Mouse (Mus musculus) neural tube, embryonic 11.5 days (tissue): ENCODE data around the gene Olfml2b. TPM values are rescaled to one million over a fixed set of nuclear protein-coding genes. Genes with fewer than 3 reads are reported as not detected.
A peak's percentile ranks its signal among the peaks of the same experiment; 100 is the strongest.

Experiments
- ATAC-seq: fragments of 200-750 bp; cut with Nextera tagmentation; 2 replicates; pipeline ENCODE4 v1.8.0; 2017; ENCODE audit warnings: moderate number of reproducible peaks, mild to moderate bottlenecking, moderate TSS enrichment, moderate library complexity; ENCODE audit not compliant: insufficient read depth, low FRiP score, low TSS enrichment
- DNase-seq: peaks from one replicate; pipeline ENCODE4 v3.0.0-alpha.2; 2015; ENCODE audit warnings: low spot score
- H3K27ac ChIP-seq: fragments of 300-500 bp; sonication (generic); 2 replicates; pipeline ENCODE4 v1.5.1; 2014; ENCODE audit warnings: low read depth, mild to moderate bottlenecking, low read length
- H3K27me3 ChIP-seq: fragments of 300-500 bp; sonication (generic); 2 replicates; pipeline ENCODE4 v1.6.1; 2014; ENCODE audit warnings: mild to moderate bottlenecking, low read length, mixed read lengths; ENCODE audit not compliant: control insufficient read depth, insufficient read depth
- H3K36me3 ChIP-seq: fragments of 300-500 bp; sonication (generic); 2 replicates; pipeline ENCODE4 v1.6.1; 2014; ENCODE audit warnings: mild to moderate bottlenecking, low read length, moderate library complexity, mixed read lengths; ENCODE audit not compliant: control insufficient read depth, insufficient read depth
- H3K4me1 ChIP-seq: fragments of 300-500 bp; sonication (generic); 2 replicates; pipeline ENCODE4 v1.6.1; 2014; ENCODE audit warnings: low read length, mixed read lengths; ENCODE audit not compliant: control insufficient read depth, insufficient read depth
- H3K4me2 ChIP-seq: fragments of 300-500 bp; sonication (generic); 2 replicates; pipeline ENCODE4 v1.6.1; 2014; ENCODE audit warnings: low read depth, mild to moderate bottlenecking, moderate library complexity
- H3K4me3 ChIP-seq: fragments of 300-500 bp; sonication (generic); 2 replicates; pipeline ENCODE4 v1.5.1; 2014; ENCODE audit warnings: low read depth, low read length
- H3K9ac ChIP-seq: fragments of 300-500 bp; sonication (generic); 2 replicates; pipeline ENCODE4 v1.6.1; 2014; ENCODE audit warnings: mild to moderate bottlenecking, low read length
- H3K9me3 ChIP-seq: fragments of 300-500 bp; sonication (generic); 2 replicates; pipeline ENCODE4 v1.6.1; 2016; ENCODE audit warnings: low read length; ENCODE audit not compliant: control insufficient read depth
- WGBS: fragments of 180-500 bp; shearing (Covaris S2); extraction: QIAGEN DNeasy Blood & Tissue Kit; methylation state at CpG from one replicate; pipeline ENCODE4 v1.1.7; 2014; 5-methylcytosine and 5-hydroxymethylcytosine counted together
- polyA plus RNA-seq: library from polyadenylated mRNA; unstranded; fragments of >200 nt; fragmentation: Nextera tagmentation; extraction: Ambion mirVana; gene quantifications from 2 replicates; pipeline ENCODE4 v1.2.1, GENCODE M21; 2014

Olfml2b gene
- 9.6 and 11.4 TPM in 2 replicates for polyA plus RNA-seq

GRCm38 (mm10) chr1:170644255-170645205 lies at the start of gene Olfml2b:
TSS of gene Olfml2b (plus strand) at chr1:170644532.
- Histone ChIP-seq H3K27me3 (no peaks in the 10 kb centered on the region), H3K4me1 (peaks cover 3% of the 10 kb centered on the region; the same call in 1 of the 2 replicates), H3K36me3 (no peaks in the 10 kb centered on the region), H3K27ac (no peak within 1 kb of the TSS), H3K9me3 (no peaks in the 10 kb centered on the region), H3K4me3 (peak within 1 kb of the TSS; percentile 32), H3K9ac (peak within 1 kb of the TSS; percentile 48), H3K4me2 (peak within 1 kb of the TSS; percentile 48)
- WGBS: 14% methylated on average over 51 of the region's 51 CpGs
- peak; percentile 99 for ATAC-seq
- DNase-seq: peak; percentile 88

- ATAC-seq: no peak
- H3K9me3 ChIP-seq: no peaks in the 10 kb centered on the region
- no peak overlapping the region for H3K4me3 ChIP-seq
- no peak overlapping the region for H3K9ac ChIP-seq
- H3K4me1 ChIP-seq: no peaks in the 10 kb centered on the region
- no peak for DNase-seq
- no peaks in the 10 kb centered on the region for H3K27me3 ChIP-seq
- 90% methylated on average over 7 of the region's 7 CpGs for WGBS
- no peak overlapping the region for H3K4me2 ChIP-seq
- H3K27ac ChIP-seq: no peak overlapping the region
- H3K36me3 ChIP-seq: no peaks in the 10 kb centered on the region
Observed at GRCm38 (mm10) chr1:170594575-170594974, 49.8 kb upstream of the Olfml2b start.

- 74% methylated on average over 20 of the region's 21 CpGs for WGBS
- Histone ChIP-seq H3K9me3 (no peaks in the 10 kb centered on the region), H3K27ac (no peak overlapping the region), H3K9ac (no peak overlapping the region), H3K4me1 (no peaks in the 10 kb centered on the region), H3K4me2 (no peak overlapping the region), H3K27me3 (no peaks in the 10 kb centered on the region), H3K36me3 (no peaks in the 10 kb centered on the region), H3K4me3 (no peak overlapping the region)
- DNase-seq (no peak), ATAC-seq (no peak)
Observed at GRCm38 (mm10) chr1:170605228-170606001, 38.9 kb upstream of the Olfml2b start.

GRCm38 (mm10) chr1:170607231-170607917 lies 37.0 kb upstream of the Olfml2b start:
- no peak overlapping the region for H3K9ac ChIP-seq
- DNase-seq (no peak), ATAC-seq (no peak)
- H3K27ac ChIP-seq: no peak overlapping the region
- H3K36me3 ChIP-seq: no peaks in the 10 kb centered on the region
- no peaks in the 10 kb centered on the region for H3K4me1 ChIP-seq
- no peaks in the 10 kb centered on the region for H3K27me3 ChIP-seq
- H3K4me3 ChIP-seq: no peak overlapping the region
- H3K9me3 ChIP-seq: no peaks in the 10 kb centered on the region
- 95% methylated on average over 8 of the region's 8 CpGs for WGBS
- H3K4me2 ChIP-seq: no peak overlapping the region

GRCm38 (mm10) chr1:170608461-170609071 lies 35.8 kb upstream of the Olfml2b start:
- no peak overlapping the region for H3K4me3 ChIP-seq
- 94% methylated on average over 3 of the region's 3 CpGs for WGBS

GRCm38 (mm10) chr1:170609872-170610271 lies 34.5 kb upstream of the Olfml2b start:
- H3K36me3 ChIP-seq: no peaks in the 10 kb centered on the region
- H3K27ac ChIP-seq: no peak overlapping the region
- no peak for ATAC-seq
- H3K27me3 ChIP-seq: no peaks in the 10 kb centered on the region
- no peak overlapping the region for H3K4me2 ChIP-seq
- 93% methylated on average over 7 of the region's 7 CpGs for WGBS
- DNase-seq: no peak
- H3K9ac ChIP-seq: no peak overlapping the region
- H3K4me3 ChIP-seq: no peak overlapping the region
- no peaks in the 10 kb centered on the region for H3K4me1 ChIP-seq
- H3K9me3 ChIP-seq: no peaks in the 10 kb centered on the region

More at GRCm38 (mm10) chr1:170608461-170609071, 35.8 kb upstream of the Olfml2b start:
- Histone ChIP-seq H3K9me3 (no peaks in the 10 kb centered on the region), H3K9ac (no peak overlapping the region), H3K27me3 (no peaks in the 10 kb centered on the region), H3K27ac (no peak overlapping the region), H3K36me3 (no peaks in the 10 kb centered on the region), H3K4me1 (no peaks in the 10 kb centered on the region), H3K4me2 (no peak overlapping the region)
- ATAC-seq (no peak), DNase-seq (no peak)

- Histone ChIP-seq H3K36me3 (no peaks in the 10 kb centered on the region), H3K4me2 (no peak overlapping the region), H3K4me1 (no peaks in the 10 kb centered on the region), H3K27me3 (no peaks in the 10 kb centered on the region), H3K9me3 (no peaks in the 10 kb centered on the region), H3K4me3 (no peak overlapping the region), H3K27ac (no peak overlapping the region), H3K9ac (no peak overlapping the region)
- ATAC-seq (no peak), DNase-seq (no peak)
- WGBS: 87% methylated on average over 3 of the region's 3 CpGs
Observed at GRCm38 (mm10) chr1:170610289-170610688, 34.0 kb upstream of the Olfml2b start.

GRCm38 (mm10) chr1:170610695-170611094 lies 33.6 kb upstream of the Olfml2b start:
- H3K27ac ChIP-seq: no peak overlapping the region
- no peak for DNase-seq
- H3K9me3 ChIP-seq: no peaks in the 10 kb centered on the region
- 93% methylated on average over 3 of the region's 3 CpGs for WGBS
- H3K4me1 ChIP-seq: no peaks in the 10 kb centered on the region
- ATAC-seq: no peak
- H3K4me2 ChIP-seq: no peak overlapping the region
- H3K4me3 ChIP-seq: no peak overlapping the region
- no peak overlapping the region for H3K9ac ChIP-seq
- no peaks in the 10 kb centered on the region for H3K27me3 ChIP-seq
- no peaks in the 10 kb centered on the region for H3K36me3 ChIP-seq
